Mouse (Mus musculus) fat pad, adult 2 months (tissue): ENCODE data around the gene Fbxl15.

Source experiments
- DNase-seq: peaks from one replicate; pipeline ENCODE4 v3.0.0-alpha.2; 2011; ENCODE audit warnings: low read depth, low spot score; ENCODE audit errors: extremely low read depth

The Fbxl15 gene

DNA sequence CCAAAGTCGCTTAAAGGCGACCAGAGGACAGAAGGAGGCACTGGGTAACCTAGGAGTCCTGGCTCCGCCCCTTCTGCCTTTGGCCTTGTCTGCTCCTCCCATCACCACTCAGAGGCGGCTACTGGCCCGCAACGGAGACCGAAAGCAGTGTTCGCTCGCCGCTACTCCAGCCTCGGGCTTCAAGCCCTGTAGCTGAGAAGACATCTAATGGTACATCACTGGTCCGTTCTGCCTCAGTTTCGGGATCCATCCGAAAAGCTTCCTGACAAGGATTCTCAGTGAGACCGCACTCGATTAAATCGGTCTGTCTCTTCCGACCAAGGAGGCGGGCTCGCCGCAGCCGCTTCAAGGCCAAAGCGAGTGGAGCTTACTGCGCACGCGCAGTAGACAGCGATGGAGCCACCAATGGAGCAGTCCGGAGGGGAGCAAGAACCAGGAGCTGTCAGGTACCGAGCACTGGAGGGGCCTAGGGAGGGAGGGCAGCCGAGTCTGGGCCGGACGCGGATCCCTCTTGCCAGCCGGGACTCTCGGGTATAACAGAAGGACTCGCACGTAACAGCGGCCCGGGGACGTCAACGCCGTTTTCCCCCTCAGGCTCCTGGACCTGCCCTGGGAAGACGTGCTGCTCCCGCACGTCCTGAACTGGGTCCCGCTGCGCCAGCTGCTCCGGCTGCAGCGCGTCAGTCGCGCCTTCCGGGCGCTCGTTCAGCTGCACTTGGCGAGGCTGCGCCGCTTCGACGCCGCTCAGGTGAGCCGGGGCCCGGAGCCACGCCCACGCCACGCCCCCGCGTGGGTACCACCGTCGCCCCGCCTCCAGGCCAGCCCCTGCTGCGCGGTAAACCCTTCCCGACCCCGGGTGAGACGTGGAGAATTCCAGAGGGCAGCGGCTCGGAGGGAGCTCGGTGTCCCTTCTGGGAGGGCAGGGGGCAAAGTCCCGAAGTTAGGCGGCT is at the start of gene Fbxl15:
Gene Fbxl15 (plus strand): TSS at position 104 of the 950 bp plus-strand sequence.
- no peak for DNase-seq

DNA sequence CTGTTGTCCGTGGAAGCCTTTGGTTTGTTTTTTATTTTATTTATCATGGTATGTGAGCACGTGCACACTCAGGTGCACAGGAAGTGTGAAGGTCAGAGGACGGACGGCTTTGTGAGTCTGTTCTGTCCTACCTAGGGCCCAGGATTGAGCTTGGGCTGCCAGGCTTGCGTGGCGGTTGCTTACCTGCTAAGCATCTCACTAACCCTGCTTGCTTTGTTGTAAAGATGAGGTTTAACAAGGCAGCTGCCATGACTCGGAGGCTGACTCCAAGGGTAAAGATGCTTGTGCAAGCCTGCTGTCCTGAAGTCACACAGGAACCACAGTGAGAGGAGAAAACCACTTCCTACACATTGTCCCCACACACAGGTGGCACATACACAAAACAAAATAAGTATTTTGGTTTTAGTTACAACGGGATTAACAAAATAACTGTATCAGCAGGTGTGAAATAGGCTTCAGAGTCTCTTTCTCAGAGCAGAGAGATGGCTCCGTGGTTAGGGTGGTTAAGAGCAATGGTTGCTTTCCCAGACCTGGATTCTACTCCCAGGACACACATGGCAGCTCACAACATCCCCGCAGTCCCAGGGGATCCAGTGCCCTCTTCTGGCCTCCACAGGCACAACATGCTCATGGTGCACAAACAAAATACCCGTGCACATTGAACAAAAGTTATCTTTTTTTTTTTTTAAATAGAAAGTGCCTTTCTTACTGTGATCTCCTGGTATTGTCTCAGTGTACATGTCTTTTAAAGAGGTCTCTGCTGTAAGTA is 45.7 kb upstream of the Fbxl15 start:
- no peak for DNase-seq

- no peak for DNase-seq
Measured at GRCm38 (mm10) chr19:46284686-46285085, 43.3 kb upstream of the Fbxl15 start.

- no peak for DNase-seq
Measured at GRCm38 (mm10) chr19:46285631-46286030, 42.4 kb upstream of the Fbxl15 start.

- no peak for DNase-seq
Measured at GRCm38 (mm10) chr19:46286047-46286446, 41.9 kb upstream of the Fbxl15 start.

DNA sequence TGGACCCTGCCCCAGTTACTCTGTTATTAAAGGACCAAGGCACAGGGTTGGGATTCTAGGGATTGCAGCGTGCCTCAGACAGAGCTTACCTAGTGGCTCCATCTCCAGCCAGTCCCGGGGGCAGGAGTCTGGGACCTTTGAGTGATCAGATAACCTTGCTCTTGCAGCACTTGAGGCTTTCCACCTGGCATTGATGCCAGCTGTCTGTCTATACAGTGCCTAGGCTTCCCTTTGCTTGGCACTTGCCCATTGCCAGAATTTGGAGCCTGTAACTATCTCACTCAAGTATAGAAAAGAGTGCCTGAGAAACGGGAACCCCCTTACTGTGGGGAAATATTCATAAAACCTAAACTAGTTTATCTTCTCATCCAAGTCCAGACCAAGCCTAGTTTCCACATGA is 41.1 kb upstream of the Fbxl15 start:
- DNase-seq: no peak

GRCm38 (mm10) chr19:46287566-46287965 is 40.4 kb upstream of the Fbxl15 start:
- no peak for DNase-seq

GRCm38 (mm10) chr19:46290535-46291105 is 37.4 kb upstream of the Fbxl15 start:
- DNase-seq: no peak

DNA sequence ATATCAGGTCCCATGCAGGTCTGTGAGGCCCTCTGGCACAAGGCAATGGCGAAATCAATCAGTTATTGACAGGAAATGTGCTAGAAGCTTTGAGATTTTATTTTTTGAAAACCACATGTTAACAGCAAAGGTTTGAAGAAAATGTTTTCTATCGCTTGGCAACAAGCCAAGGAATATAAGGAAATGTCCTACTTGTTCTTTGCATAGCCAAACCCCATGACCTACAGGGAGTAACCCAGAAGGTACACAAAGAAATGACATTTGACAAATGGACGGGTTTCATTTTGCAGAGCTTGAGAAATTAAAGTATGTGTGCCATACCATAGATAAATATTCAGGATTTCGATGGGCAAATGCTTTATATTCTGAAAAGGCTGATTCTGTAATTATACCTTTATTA is 31.0 kb upstream of the Fbxl15 start:
- no peak for DNase-seq

GRCm38 (mm10) chr19:46300294-46301045 is 27.5 kb upstream of the Fbxl15 start:
- DNase-seq: no peak

- DNase-seq: no peak
Measured at GRCm38 (mm10) chr19:46302551-46302950, 25.4 kb upstream of the Fbxl15 start.

GRCm38 (mm10) chr19:46303251-46304215 is 24.5 kb upstream of the Fbxl15 start:
- DNase-seq: no peak

- no peak for DNase-seq
Measured at GRCm38 (mm10) chr19:46304216-46304841, 23.7 kb upstream of the Fbxl15 start, which contains the start of gene Nfkb2. Gene Nfkb2 (plus strand): TSS chr19:46304320.

- no peak for DNase-seq
Measured at GRCm38 (mm10) chr19:46304908-46305333, 23.1 kb upstream of the Fbxl15 start.

- DNase-seq: no peak
Measured at GRCm38 (mm10) chr19:46305432-46306267, 22.3 kb upstream of the Fbxl15 start.

- no peak for DNase-seq
Measured at GRCm38 (mm10) chr19:46306268-46306610, 21.7 kb upstream of the Fbxl15 start.

- DNase-seq: no peak
Measured at GRCm38 (mm10) chr19:46306751-46307289, 21.2 kb upstream of the Fbxl15 start.

- no peak for DNase-seq
Measured at GRCm38 (mm10) chr19:46307781-46308180, 20.2 kb upstream of the Fbxl15 start.
